Mouse (Mus musculus): ENCODE measurements around the gene Arl1.
"Not testable (repeated sequence)": the region's sequence is repeated elsewhere in the genome, so short reads cannot be mapped to it uniquely, and the experiment has no call there.

Gene Arl1

DNA sequence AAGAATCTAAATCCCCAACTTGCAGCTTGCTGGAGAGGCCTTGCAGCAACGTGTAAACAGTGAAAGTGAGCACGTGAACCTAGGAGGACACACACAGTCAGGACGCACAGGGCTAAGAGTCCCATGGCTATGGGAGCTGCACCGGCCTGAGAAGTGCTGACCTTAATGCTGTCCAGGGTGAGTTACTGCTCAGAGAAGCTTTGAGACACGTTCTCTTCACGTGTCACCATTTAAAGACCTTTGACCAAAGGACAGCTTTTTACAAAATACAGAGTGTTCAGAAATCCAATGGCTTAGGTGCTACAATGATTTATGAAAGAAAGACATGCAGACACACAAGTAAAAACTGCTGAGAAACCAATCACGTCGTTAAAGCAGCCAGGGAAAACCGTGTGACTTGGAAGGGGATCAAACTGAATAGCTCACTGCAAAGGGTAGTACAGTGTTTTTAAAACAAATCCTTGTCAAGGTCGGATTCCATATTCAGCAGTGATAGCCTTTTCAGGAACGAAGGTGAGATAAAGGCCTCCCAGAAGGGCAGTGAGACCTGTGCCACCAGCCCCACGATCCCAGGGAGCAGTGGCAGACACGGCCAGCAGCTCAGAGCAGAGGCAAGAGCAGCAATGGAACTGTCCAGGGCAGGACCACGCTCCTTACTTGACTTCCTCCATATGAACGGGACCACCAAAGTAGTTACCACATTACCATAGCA is 34.9 kb downstream of the Arl1 start:
- no peak for DNase-seq (ENCODE audit: low spot score)

DNA sequence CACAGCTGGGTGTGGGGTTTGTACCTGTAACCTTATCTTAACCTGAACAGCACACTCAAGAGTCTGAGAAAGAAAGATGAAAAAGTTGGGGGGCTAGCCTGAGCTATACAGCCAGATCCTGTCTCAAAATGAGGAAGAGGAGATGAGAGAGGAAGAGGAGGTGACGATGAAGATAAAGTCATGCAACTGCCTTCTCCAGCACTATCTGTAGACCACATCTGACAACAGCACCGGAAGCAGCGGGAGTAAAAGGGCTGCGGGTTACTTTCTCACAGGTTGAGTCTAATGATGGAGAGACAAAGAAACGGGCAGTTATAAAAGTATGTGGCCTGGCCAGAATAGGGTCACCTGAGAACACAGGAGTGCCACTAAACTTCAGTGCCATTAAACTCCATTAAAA is 38.3 kb downstream of the Arl1 start:
- DNase-seq (ENCODE audit: low spot score), result no peak

DNA sequence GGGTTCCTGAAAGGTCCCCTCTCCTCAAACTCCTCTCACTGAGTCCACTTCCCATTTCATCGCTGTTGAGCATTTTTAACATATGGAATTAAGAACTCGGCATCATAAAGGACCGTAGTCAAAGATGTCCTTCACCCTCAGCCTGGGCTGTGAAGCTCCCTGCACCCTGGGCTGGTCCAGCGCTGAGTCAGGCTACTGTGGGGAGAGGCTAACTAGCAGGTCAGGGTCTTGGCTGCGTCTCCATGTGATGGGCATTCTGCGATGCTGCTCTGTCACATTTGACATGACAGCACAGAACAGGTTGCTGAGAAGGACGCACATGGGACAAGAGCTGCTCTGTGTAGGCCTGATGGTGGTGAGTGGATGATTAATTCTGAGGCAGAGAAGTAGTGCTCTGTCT is 39.0 kb downstream of the Arl1 start:
- DNase-seq (ENCODE audit: low spot score), result no peak

DNA sequence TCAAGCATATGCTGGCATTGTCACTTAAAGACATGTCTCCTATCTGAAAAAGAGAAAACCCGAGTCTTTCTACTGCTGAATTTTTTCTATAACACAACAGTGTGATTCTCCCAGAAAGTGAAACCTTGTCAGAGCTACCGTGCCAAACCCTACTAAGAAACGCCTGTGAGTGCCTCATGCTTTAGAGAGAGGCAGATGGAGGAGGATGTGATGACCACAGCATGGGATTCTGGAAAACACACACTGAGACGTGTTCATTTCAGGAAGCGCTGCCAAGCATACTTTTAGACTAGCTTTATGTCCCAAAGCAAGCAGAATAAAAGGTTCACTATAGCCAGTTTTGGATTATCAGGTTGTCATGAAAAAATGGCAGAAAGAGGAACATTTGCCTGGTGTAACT is 42.3 kb downstream of the Arl1 start:
- DNase-seq (ENCODE audit: low spot score), result not testable (repeated sequence)

DNA sequence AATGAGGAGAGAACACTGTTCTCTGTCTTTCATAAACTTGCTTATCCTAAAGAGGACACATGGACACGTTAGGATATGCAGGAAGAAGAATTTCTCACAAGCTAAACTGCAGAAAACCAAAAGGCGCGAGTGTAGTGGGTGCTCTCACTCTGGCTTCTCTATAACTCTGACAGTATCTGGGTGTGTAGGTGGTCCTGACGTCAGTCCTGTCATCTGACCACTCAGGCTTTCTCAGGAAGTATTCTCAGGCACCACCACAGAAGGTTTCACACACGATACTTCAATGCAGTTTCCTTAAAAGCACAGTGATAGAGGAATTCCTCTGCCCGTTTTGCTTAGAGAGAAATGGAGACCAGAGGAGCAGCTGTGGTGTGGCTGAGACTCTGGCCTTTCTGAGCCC is 45.5 kb downstream of the Arl1 start:
- DNase-seq (ENCODE audit: low spot score), result no peak

DNA sequence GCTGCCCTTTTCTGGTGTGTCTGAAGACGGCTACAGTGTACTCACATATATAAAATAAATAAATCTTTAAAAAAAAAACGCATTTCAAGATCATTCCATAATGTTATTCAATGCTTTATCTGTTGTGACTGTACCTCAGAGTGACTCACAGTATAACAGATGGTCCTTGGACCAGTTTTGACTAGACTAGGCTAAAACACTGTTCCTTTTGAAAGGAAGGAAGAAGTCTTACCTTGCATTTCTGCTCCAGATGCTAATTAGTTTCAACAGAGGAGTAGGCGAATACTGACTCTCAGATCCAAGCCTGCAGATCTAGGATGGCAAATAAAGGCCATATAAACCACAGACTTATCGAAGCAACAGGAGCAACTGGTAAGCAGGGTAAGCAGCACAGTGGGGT is 50.1 kb downstream of the Arl1 start:
- no peak for DNase-seq (ENCODE audit: low spot score)

DNA sequence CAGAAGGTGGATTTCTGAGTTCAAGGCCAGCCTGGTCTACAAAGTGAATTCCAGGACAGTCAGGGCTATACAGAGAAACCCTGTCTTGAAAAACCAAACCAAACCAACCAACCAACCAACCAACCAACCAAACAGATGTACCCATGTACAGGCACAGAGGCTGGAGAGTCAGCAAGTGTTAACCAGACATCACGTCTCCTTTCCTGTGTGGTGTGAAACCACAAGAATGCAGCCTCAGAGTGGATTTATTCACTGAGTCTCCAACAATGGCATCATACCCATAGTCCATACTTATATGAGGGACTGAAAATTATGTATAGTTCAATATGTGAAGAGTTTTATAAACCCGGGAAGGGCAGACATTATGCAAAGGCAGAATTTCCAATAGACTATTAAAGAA is 52.5 kb downstream of the Arl1 start:
- not testable (repeated sequence) for DNase-seq (ENCODE audit: low spot score)

DNA sequence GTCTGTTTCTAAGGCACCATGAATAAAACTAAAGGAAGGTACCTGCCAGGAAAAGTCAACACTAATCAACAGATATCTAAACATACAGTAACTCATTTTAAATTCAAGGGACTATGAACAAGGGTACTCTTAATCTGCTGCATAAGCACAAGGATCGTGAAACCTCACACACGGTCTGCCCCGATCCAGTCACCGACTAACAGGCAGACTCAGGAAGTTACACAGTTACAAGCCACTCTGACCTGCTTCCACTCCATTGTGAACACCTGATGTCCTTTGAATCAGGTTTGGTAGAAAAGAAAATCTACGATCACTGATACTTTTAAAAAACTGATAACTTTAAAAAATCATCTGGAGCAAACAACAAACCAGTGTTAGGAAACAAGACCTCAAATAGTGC is 53.3 kb downstream of the Arl1 start:
- DNase-seq (ENCODE audit: low spot score), result no peak

DNA sequence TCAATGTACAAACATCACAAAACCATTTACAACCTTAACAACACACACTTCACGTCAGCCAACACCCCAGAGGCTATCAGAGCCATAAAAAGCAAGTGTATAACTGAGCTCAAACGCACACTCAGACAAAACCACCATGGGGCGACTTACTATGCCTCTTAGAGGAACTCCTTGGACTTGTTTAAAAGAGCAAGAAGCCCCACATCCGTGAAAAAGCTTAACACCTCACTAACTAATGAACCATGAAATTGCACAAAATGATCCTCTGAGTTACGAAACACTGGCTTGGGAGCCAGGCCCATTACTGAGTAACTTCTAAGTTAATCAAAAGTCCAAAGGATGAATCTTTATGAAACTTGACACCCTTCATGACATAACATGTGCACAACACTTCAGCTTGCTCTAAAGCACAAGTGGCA is 53.9 kb downstream of the Arl1 start:
- no peak for DNase-seq (ENCODE audit: low spot score)

DNA sequence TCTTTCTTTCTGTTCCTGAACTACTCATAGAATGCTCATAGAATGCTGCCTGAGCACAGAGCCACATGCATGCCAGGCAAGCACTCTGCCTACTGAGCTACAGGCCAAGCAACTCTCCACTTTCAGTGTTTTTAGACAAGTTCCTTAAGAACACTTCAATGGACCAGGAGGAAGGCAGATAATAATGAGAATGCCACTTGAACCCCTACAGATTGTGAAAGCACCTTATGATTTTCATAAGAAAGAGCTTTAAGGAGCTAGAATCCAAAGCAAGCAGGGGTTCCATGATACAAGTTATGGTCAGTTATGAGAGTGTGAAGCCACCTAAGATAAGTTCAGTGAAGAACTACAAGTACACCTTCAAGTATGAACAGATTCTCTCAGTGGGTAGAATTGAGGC is 63.0 kb downstream of the Arl1 start:
- DNase-seq (ENCODE audit: low spot score), result no peak

Measured in layer of hippocampus, adult 9-10 months (tissue).